Mouse (Mus musculus): ENCODE measurements around the gene Agr2.

Gene Agr2

GRCm38 (mm10) chr12:36027171-36027570 is 34.5 kb downstream of the Agr2 start:
- no peak for DNase-seq

- DNase-seq = no peak
Observed at GRCm38 (mm10) chr12:36028968-36029645, 36.4 kb downstream of the Agr2 start.

- no peak for DNase-seq
Observed at GRCm38 (mm10) chr12:36029687-36030086, 37.0 kb downstream of the Agr2 start.

GRCm38 (mm10) chr12:36030660-36031363 is 38.1 kb downstream of the Agr2 start:
- DNase-seq = no peak

GRCm38 (mm10) chr12:36032419-36032818 is 39.7 kb downstream of the Agr2 start:
- no peak for DNase-seq

GRCm38 (mm10) chr12:36035501-36035900 is 42.8 kb downstream of the Agr2 start:
- no peak for DNase-seq

- DNase-seq = no peak
Observed at GRCm38 (mm10) chr12:36036121-36036520, 43.4 kb downstream of the Agr2 start.

GRCm38 (mm10) chr12:36036776-36037175 is 44.1 kb downstream of the Agr2 start:
- no peak for DNase-seq

GRCm38 (mm10) chr12:36039541-36040084 is 46.9 kb downstream of the Agr2 start:
- peak in 1 of 2 experiments; percentile 19 for DNase-seq

GRCm38 (mm10) chr12:36040571-36041280 is 48.0 kb downstream of the Agr2 start:
- peak in 1 of 2 experiments; percentile 44 for DNase-seq

GRCm38 (mm10) chr12:36041281-36041589 is 48.5 kb downstream of the Agr2 start:
- no peak for DNase-seq

- peak; percentile 73 to 78 for DNase-seq
Observed at GRCm38 (mm10) chr12:36041703-36042347, 49.1 kb downstream of the Agr2 start.

GRCm38 (mm10) chr12:36042348-36042778 is 49.7 kb downstream of the Agr2 start, which contains the start of gene Tspan13:
Tspan13 (minus strand) TSS chr12:36042500.
- peak; percentile 91 to 92 for DNase-seq

- no peak for DNase-seq
Observed at GRCm38 (mm10) chr12:36044691-36045090, 52.0 kb downstream of the Agr2 start.

GRCm38 (mm10) chr12:36046196-36046595 is 53.5 kb downstream of the Agr2 start:
- no peak for DNase-seq

- DNase-seq = no peak
Observed at GRCm38 (mm10) chr12:36047593-36047992, 54.9 kb downstream of the Agr2 start.

- DNase-seq = no peak
Observed at GRCm38 (mm10) chr12:36050276-36050675, 57.6 kb downstream of the Agr2 start.

All from cerebellum, postnatal 36 days (tissue).